1 mouse cellular context compared by ENCODE assay signal in the genomic region with DNA sequence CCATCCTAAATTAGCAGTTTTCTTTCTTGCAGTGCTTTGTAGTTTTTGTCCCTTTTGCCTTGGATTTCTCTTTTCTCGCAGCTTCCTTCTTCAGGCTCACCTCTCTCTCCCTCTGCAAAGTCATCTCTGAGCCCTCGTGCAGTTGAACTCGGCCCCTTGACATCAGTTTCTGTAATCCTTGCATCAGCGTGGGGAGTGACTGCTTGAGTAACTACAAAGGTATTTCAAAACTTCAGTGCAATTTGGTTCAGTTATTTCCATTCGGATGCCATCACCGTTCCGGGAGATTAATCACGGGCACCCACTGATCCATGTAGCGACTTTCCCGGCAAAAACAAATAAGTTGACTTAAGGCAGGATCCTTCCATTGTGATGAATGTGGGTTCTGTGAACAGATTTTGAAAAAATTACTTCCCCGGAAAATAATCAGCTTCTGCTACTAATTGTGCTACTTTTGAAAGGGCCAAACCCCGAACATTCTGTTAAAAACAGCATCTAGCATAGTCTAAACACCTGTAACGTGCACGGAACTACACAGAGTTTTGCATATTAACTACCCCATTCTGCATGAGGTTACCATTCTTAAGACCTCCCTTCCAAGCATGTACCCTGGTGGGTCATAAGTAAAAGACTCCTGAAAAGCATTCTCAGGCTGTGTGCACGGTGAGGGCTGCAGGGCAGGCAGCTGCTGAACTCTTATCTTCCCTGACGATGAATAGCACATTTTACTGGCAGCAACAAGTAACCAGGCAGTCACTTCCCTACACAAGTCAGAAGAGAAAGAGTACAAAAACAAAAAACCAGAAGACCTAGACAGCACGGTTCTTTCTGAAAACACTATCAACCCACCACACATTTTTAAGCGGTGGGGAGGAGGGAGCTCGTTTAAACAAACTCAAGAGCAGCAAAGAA.
TF ChIP-seq lines count a peak whose summit lies in the region.

No protein-coding gene starts in this region.

TF ChIP-seq in MEL, 35 proteins besides CTCF, POLR2A, EP300 and RAD21 (continued from another document):
- TF ChIP-seq JUND (IDR thresholded peaks at IDR 0.05; ENCODE audit: low read depth, low read length) (no peak), ZC3H11A (IDR thresholded peaks at IDR 0.05; ENCODE audit: low read depth, low read length) (no peak)
